22 mouse cellular contexts compared by ENCODE assay signal in the genomic region with DNA sequence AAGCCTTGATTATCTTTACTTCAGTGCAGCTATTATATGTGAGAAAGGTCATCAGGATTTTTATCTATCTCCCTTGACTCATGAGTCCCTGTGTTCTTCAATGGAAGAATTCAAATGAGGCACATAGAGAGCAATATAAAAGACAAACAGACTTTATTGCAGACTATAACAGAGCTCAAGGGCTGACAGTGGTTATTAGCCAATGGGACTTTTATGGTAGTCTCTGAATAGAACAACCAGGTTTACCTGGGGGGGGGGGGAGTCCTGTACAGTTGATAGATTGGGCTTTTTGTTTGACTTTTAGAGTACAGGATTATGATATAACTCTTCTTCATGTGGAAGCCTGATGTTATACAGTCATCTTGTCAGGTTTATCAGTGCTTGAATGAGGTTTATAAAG. TPM values are rescaled to one million over a fixed set of nuclear protein-coding genes. Genes with fewer than 3 reads are reported as not detected.
DNase-seq lines count a peak whose midpoint lies in the region; ATAC-seq and TF ChIP-seq lines count a peak whose summit lies in the region.
"Had no signal": no experiment of that assay in that cellular context is flagged by ENCODE, and none has a peak within 500 bp of the region (broad histone marks: within the 10 kb centered on the region; RNA-seq: fewer than 3 reads in every experiment).

No protein-coding gene starts in this region.

- no peak for TF ChIP-seq CTCF in intestine, postnatal 0 days (IDR thresholded peaks at IDR 0.05; ENCODE audit: low read depth)

- no peak overlapping the region for H3K4me3 ChIP-seq in intestine, embryonic 14.5 days (ENCODE audit: low read depth, low read length)
- H3K4me3 ChIP-seq in intestine, postnatal 0 days (ENCODE audit: low read depth, low read length): no peak overlapping the region
- no peak overlapping the region for H3K4me3 ChIP-seq in midbrain, embryonic 11.5 days (ENCODE audit: low read depth, low read length)
- H3K4me3 ChIP-seq in midbrain, embryonic 10.5 days: no peak overlapping the region
- H3K4me3 ChIP-seq in intestine, embryonic 15.5 days (replicated peaks): no peak overlapping the region
- no peak overlapping the region for H3K4me3 ChIP-seq in intestine, embryonic 16.5 days (ENCODE audit: low read length)
- H3K4me3 ChIP-seq in hindbrain, embryonic 16.5 days (ENCODE audit: low read length): no peak overlapping the region

- no peak for DNase-seq in intestine, embryonic 14.5 days (ENCODE audit: low spot score)
- no peak for DNase-seq in midbrain, embryonic 11.5 days (ENCODE audit: low spot score, missing footprints)
- DNase-seq in midbrain, embryonic 10.5 days (ENCODE audit: low spot score): no peak
- no peak for DNase-seq in kidney, adult 18-20 months
- DNase-seq: adrenal gland, adult 2 months; adrenal gland, adult 8-10 months; adrenal gland, postnatal 10 days; adrenal gland, postnatal 14 days; adrenal gland, postnatal 25 days; adrenal gland, postnatal 36 days; B cell, adult 2 months; cerebellum, adult 11 months; cerebellum, adult 11-12 months had no signal

- no peak overlapping the region for H3K9ac ChIP-seq in intestine, embryonic 14.5 days (ENCODE audit: low read length)
- H3K9ac ChIP-seq in intestine, postnatal 0 days (ENCODE audit: low read depth, low read length): no peak overlapping the region
- H3K9ac ChIP-seq in midbrain, embryonic 11.5 days (ENCODE audit: low read length): no peak overlapping the region
- no peak overlapping the region for H3K9ac ChIP-seq in intestine, embryonic 15.5 days
- no peak overlapping the region for H3K9ac ChIP-seq in intestine, embryonic 16.5 days (ENCODE audit: low read depth, low read length)
- H3K9ac ChIP-seq in hindbrain, embryonic 16.5 days (ENCODE audit: low read depth, low read length): no peak overlapping the region

- no peaks in the 10 kb centered on the region for H3K4me1 ChIP-seq in intestine, embryonic 14.5 days (replicated peaks; ENCODE audit: control insufficient read depth, insufficient read depth, low read length)
- no peaks in the 10 kb centered on the region for H3K4me1 ChIP-seq in intestine, postnatal 0 days (replicated peaks; ENCODE audit: control insufficient read depth, insufficient read depth, low read length)
- no peaks in the 10 kb centered on the region for H3K4me1 ChIP-seq in midbrain, embryonic 11.5 days (ENCODE audit: control insufficient read depth, insufficient read depth, low read length)
- no peaks in the 10 kb centered on the region for H3K4me1 ChIP-seq in midbrain, embryonic 10.5 days
- H3K4me1 ChIP-seq in intestine, embryonic 15.5 days (replicated peaks): no peaks in the 10 kb centered on the region
- no peaks in the 10 kb centered on the region for H3K4me1 ChIP-seq in intestine, embryonic 16.5 days (ENCODE audit: control insufficient read depth, insufficient read depth, low read length)
- no peaks in the 10 kb centered on the region for H3K4me1 ChIP-seq in hindbrain, embryonic 16.5 days (ENCODE audit: control insufficient read depth, insufficient read depth, low read depth, low read length)

- no peak overlapping the region for H3K27ac ChIP-seq in intestine, embryonic 14.5 days (ENCODE audit: low read depth)
- H3K27ac ChIP-seq in intestine, postnatal 0 days (ENCODE audit: low read depth, low read length): no peak overlapping the region
- no peak overlapping the region for H3K27ac ChIP-seq in midbrain, embryonic 11.5 days (ENCODE audit: low read depth, low read length)
- H3K27ac ChIP-seq in midbrain, embryonic 10.5 days (replicated peaks): no peak overlapping the region
- no peak overlapping the region for H3K27ac ChIP-seq in intestine, embryonic 15.5 days
- H3K27ac ChIP-seq in intestine, embryonic 16.5 days (ENCODE audit: low read length): no peak overlapping the region
- H3K27ac ChIP-seq in hindbrain, embryonic 16.5 days (ENCODE audit: low read depth, low read length): no peak overlapping the region

- H3K36me3 ChIP-seq in intestine, embryonic 14.5 days (ENCODE audit: control insufficient read depth, insufficient read depth, low read length): no peaks in the 10 kb centered on the region
- H3K36me3 ChIP-seq in intestine, postnatal 0 days (ENCODE audit: control insufficient read depth, insufficient read depth): no peaks in the 10 kb centered on the region
- H3K36me3 ChIP-seq in midbrain, embryonic 11.5 days (ENCODE audit: control insufficient read depth, insufficient read depth, low read length): no peaks in the 10 kb centered on the region
- H3K36me3 ChIP-seq in midbrain, embryonic 10.5 days: no peaks in the 10 kb centered on the region
- H3K36me3 ChIP-seq in intestine, embryonic 15.5 days: no peaks in the 10 kb centered on the region
- no peaks in the 10 kb centered on the region for H3K36me3 ChIP-seq in intestine, embryonic 16.5 days (ENCODE audit: control insufficient read depth, insufficient read depth, low read length)
- no peaks in the 10 kb centered on the region for H3K36me3 ChIP-seq in hindbrain, embryonic 16.5 days (ENCODE audit: control insufficient read depth, insufficient read depth, low read length)
- H3K36me3 ChIP-seq: G1E had no signal

- H3K4me2 ChIP-seq in intestine, embryonic 14.5 days (ENCODE audit: low read length): no peak overlapping the region
- no peak overlapping the region for H3K4me2 ChIP-seq in intestine, postnatal 0 days (replicated peaks; ENCODE audit: low read depth)
- no peak overlapping the region for H3K4me2 ChIP-seq in midbrain, embryonic 11.5 days
- no peak overlapping the region for H3K4me2 ChIP-seq in intestine, embryonic 15.5 days (replicated peaks)
- H3K4me2 ChIP-seq in intestine, embryonic 16.5 days (ENCODE audit: low read depth, low read length): no peak overlapping the region
- no peak overlapping the region for H3K4me2 ChIP-seq in hindbrain, embryonic 16.5 days (ENCODE audit: low read length)

- no peaks in the 10 kb centered on the region for H3K27me3 ChIP-seq in intestine, embryonic 14.5 days (replicated peaks; ENCODE audit: control insufficient read depth, insufficient read depth, low read length)
- H3K27me3 ChIP-seq in intestine, postnatal 0 days (replicated peaks; ENCODE audit: control insufficient read depth, insufficient read depth, low read length): no peaks in the 10 kb centered on the region
- H3K27me3 ChIP-seq in midbrain, embryonic 11.5 days (ENCODE audit: control insufficient read depth, insufficient read depth, low read length): no peaks in the 10 kb centered on the region
- no peaks in the 10 kb centered on the region for H3K27me3 ChIP-seq in midbrain, embryonic 10.5 days (ENCODE audit: low read depth, poor library complexity, severe bottlenecking)
- no peaks in the 10 kb centered on the region for H3K27me3 ChIP-seq in intestine, embryonic 15.5 days (replicated peaks)
- H3K27me3 ChIP-seq in intestine, embryonic 16.5 days (replicated peaks; ENCODE audit: control insufficient read depth, insufficient read depth, low read length): no peaks in the 10 kb centered on the region
- H3K27me3 ChIP-seq in hindbrain, embryonic 16.5 days (replicated peaks; ENCODE audit: control insufficient read depth, insufficient read depth, low read length): no peaks in the 10 kb centered on the region
- H3K27me3 ChIP-seq: CH12.LX, Patski had no signal

- peak; percentile 89 for ATAC-seq in intestine, embryonic 14.5 days (replicated peaks; ENCODE audit: low FRiP score, low TSS enrichment, low read depth)
- ATAC-seq in intestine, postnatal 0 days: no peak
- ATAC-seq in midbrain, embryonic 11.5 days (ENCODE audit: low FRiP score): 0 out of 2 replicates have a peak, but pooled peaks have one; percentile 5
- ATAC-seq in intestine, embryonic 15.5 days: peak; percentile 96
- ATAC-seq in intestine, embryonic 16.5 days: peak; percentile 96
- no peak for ATAC-seq in hindbrain, embryonic 16.5 days
- ATAC-seq: activated CD4-positive, CD25-positive, alpha-beta regulatory T cell, adult 4 months; CD4-positive, CD25-positive, alpha-beta regulatory T cell, adult 4 months; Patski had no signal

- no peaks in the 10 kb centered on the region for H3K9me3 ChIP-seq in intestine, embryonic 14.5 days (ENCODE audit: control insufficient read depth, low read length)
- no peaks in the 10 kb centered on the region for H3K9me3 ChIP-seq in intestine, postnatal 0 days (ENCODE audit: control insufficient read depth)
- H3K9me3 ChIP-seq in midbrain, embryonic 11.5 days (ENCODE audit: control insufficient read depth, low read length): no peaks in the 10 kb centered on the region
- no peaks in the 10 kb centered on the region for H3K9me3 ChIP-seq in midbrain, embryonic 10.5 days (replicated peaks)
- no peaks in the 10 kb centered on the region for H3K9me3 ChIP-seq in intestine, embryonic 15.5 days
- no peaks in the 10 kb centered on the region for H3K9me3 ChIP-seq in intestine, embryonic 16.5 days (ENCODE audit: control insufficient read depth, low read length)
- H3K9me3 ChIP-seq in hindbrain, embryonic 16.5 days (ENCODE audit: control insufficient read depth, low read length): no peaks in the 10 kb centered on the region

RNA-seq across cellular contexts. Expression of a gene that starts 11.1 kb away (rescaled TPM):
- 13.5 and 13.7 TPM in 2 replicates for polyA plus RNA-seq in intestine, embryonic 14.5 days (2014; fragmentation: Nextera tagmentation; extraction: Ambion mirVana)
- 4.1 and 5.1 TPM in 2 replicates for polyA plus RNA-seq in intestine, postnatal 0 days (2015; fragmentation: Nextera tagmentation; extraction: Ambion mirVana)
- polyA plus RNA-seq in midbrain, embryonic 11.5 days (2014; fragmentation: Nextera tagmentation; extraction: Ambion mirVana): 11.5 and 11.8 TPM in 2 replicates
- polyA plus RNA-seq in midbrain, embryonic 10.5 days (2016; fragmentation: Nextera tagmentation; extraction: Ambion mirVana): 7.8 and 9.9 TPM in 2 replicates
- 8.4 and 10.3 TPM in 2 replicates for polyA plus RNA-seq in intestine, embryonic 15.5 days (2015; fragmentation: Nextera tagmentation; extraction: Ambion mirVana)
- polyA plus RNA-seq in intestine, embryonic 16.5 days (2015; fragmentation: Nextera tagmentation; extraction: Ambion mirVana): 5.2 and 6.9 TPM in 2 replicates
- 9.0 and 11.0 TPM in 2 replicates for polyA plus RNA-seq in hindbrain, embryonic 16.5 days (2015; fragmentation: Nextera tagmentation; extraction: Ambion mirVana)
- polyA plus RNA-seq: G1E had no signal

Comparison
In these comparisons a context has a peak if more than half of its experiments do, and no peak if none do; other contexts are left out.
1. ATAC-seq: peak in intestine, embryonic 14.5 days (single experiment), midbrain, embryonic 11.5 days (single experiment), intestine, embryonic 15.5 days (single experiment) and intestine, embryonic 16.5 days (single experiment); none in intestine, postnatal 0 days (single experiment) and hindbrain, embryonic 16.5 days (single experiment).